Mouse (Mus musculus): ENCODE measurements at regions not wholly inside any gene's neighbourhood (a gene's known extent, or its start where the extent isn't known, plus 50 kb on each side); places are given as distances from the start of the nearest gene placed in this dataset.
"Not testable (repeated sequence)": the region's sequence is repeated elsewhere in the genome, so short reads cannot be mapped to it uniquely, and the experiment has no call there.

- Histone ChIP-seq H3K27ac (ENCODE audit: low read depth, low read length) (no peak overlapping the region), H3K4me1 (replicated peaks; ENCODE audit: control insufficient read depth, insufficient read depth, low read length) (no peaks in the 10 kb centered on the region), H3K9me3 (ENCODE audit: control insufficient read depth, low read length) (no peaks in the 10 kb centered on the region), H3K36me3 (ENCODE audit: control insufficient read depth, insufficient read depth, low read length) (no peaks in the 10 kb centered on the region), H3K4me3 (ENCODE audit: low read depth, low read length) (no peak overlapping the region), H3K27me3 (ENCODE audit: control insufficient read depth, insufficient read depth, low read length) (no peaks in the 10 kb centered on the region), H3K9ac (ENCODE audit: low read length) (no peak overlapping the region), H3K4me2 (ENCODE audit: low read depth, low read length, severe bottlenecking) (no peak overlapping the region)
- ATAC-seq (replicated peaks; ENCODE audit: low FRiP score) = 0 out of 2 replicates have a peak, but pooled peaks have one; percentile 27
- no peak for DNase-seq (ENCODE audit: low spot score)
Measured at GRCm38 (mm10) chr1:164744955-164745608, 51.4 kb upstream of the Dpt start.

GRCm38 (mm10) chr1:164744499-164744898, 51.9 kb upstream of the Dpt start:
- H3K27me3 ChIP-seq (ENCODE audit: control insufficient read depth, insufficient read depth, low read length) = no peaks in the 10 kb centered on the region
- no peaks in the 10 kb centered on the region for H3K9me3 ChIP-seq (ENCODE audit: control insufficient read depth, low read length)
- no peak overlapping the region for H3K4me2 ChIP-seq (ENCODE audit: low read depth, low read length, severe bottlenecking)
- no peaks in the 10 kb centered on the region for H3K4me1 ChIP-seq (replicated peaks; ENCODE audit: control insufficient read depth, insufficient read depth, low read length)
- WGBS = 79% methylated on average over 3 of the region's 3 CpGs
- ATAC-seq (replicated peaks; ENCODE audit: low FRiP score) (no peak), DNase-seq (ENCODE audit: low spot score) (no peak)
- no peaks in the 10 kb centered on the region for H3K36me3 ChIP-seq (ENCODE audit: control insufficient read depth, insufficient read depth, low read length)
- H3K9ac ChIP-seq (ENCODE audit: low read length) = no peak overlapping the region
- H3K27ac ChIP-seq (ENCODE audit: low read depth, low read length) = no peak overlapping the region
- no peak overlapping the region for H3K4me3 ChIP-seq (ENCODE audit: low read depth, low read length)

- not testable (repeated sequence) for ATAC-seq (replicated peaks; ENCODE audit: low FRiP score)
Measured at GRCm38 (mm10) chr1:164742897-164743296, 53.5 kb upstream of the Dpt start.

GRCm38 (mm10) chr1:164735646-164736045, 60.8 kb upstream of the Dpt start:
- 70% methylated on average over 1 of the region's 1 CpGs for WGBS
- H3K9ac ChIP-seq (ENCODE audit: low read length) = no peak overlapping the region

More at GRCm38 (mm10) chr1:164742897-164743296, 53.5 kb upstream of the Dpt start:
- H3K9ac ChIP-seq (ENCODE audit: low read length); H3K4me3 ChIP-seq (ENCODE audit: low read depth, low read length); H3K4me2 ChIP-seq (ENCODE audit: low read depth, low read length, severe bottlenecking); H3K27ac ChIP-seq (ENCODE audit: low read depth, low read length); H3K36me3 ChIP-seq (ENCODE audit: control insufficient read depth, insufficient read depth, low read length); H3K27me3 ChIP-seq (ENCODE audit: control insufficient read depth, insufficient read depth, low read length); H3K4me1 ChIP-seq (replicated peaks; ENCODE audit: control insufficient read depth, insufficient read depth, low read length); DNase-seq (ENCODE audit: low spot score); H3K9me3 ChIP-seq (ENCODE audit: control insufficient read depth, low read length): not testable (repeated sequence)
- 90% methylated on average over 8 of the region's 9 CpGs for WGBS

GRCm38 (mm10) chr1:164733741-164734140, 62.7 kb upstream of the Dpt start:
- Histone ChIP-seq H3K9me3 (ENCODE audit: control insufficient read depth, low read length) (no peaks in the 10 kb centered on the region), H3K4me2 (ENCODE audit: low read depth, low read length, severe bottlenecking) (no peak overlapping the region), H3K36me3 (ENCODE audit: control insufficient read depth, insufficient read depth, low read length) (no peaks in the 10 kb centered on the region), H3K27ac (ENCODE audit: low read depth, low read length) (no peak overlapping the region), H3K27me3 (ENCODE audit: control insufficient read depth, insufficient read depth, low read length) (no peaks in the 10 kb centered on the region), H3K4me3 (ENCODE audit: low read depth, low read length) (no peak overlapping the region), H3K9ac (ENCODE audit: low read length) (no peak overlapping the region), H3K4me1 (replicated peaks; ENCODE audit: control insufficient read depth, insufficient read depth, low read length) (no peaks in the 10 kb centered on the region)
- no peak for DNase-seq (ENCODE audit: low spot score)
- 87% methylated on average over 3 of the region's 3 CpGs for WGBS
- no peak for ATAC-seq (replicated peaks; ENCODE audit: low FRiP score)

More at GRCm38 (mm10) chr1:164735646-164736045, 60.8 kb upstream of the Dpt start:
- Histone ChIP-seq H3K4me1 (replicated peaks; ENCODE audit: control insufficient read depth, insufficient read depth, low read length) (no peaks in the 10 kb centered on the region), H3K9me3 (ENCODE audit: control insufficient read depth, low read length) (no peaks in the 10 kb centered on the region), H3K27me3 (ENCODE audit: control insufficient read depth, insufficient read depth, low read length) (no peaks in the 10 kb centered on the region), H3K27ac (ENCODE audit: low read depth, low read length) (no peak overlapping the region), H3K4me3 (ENCODE audit: low read depth, low read length) (no peak overlapping the region), H3K4me2 (ENCODE audit: low read depth, low read length, severe bottlenecking) (no peak overlapping the region), H3K36me3 (ENCODE audit: control insufficient read depth, insufficient read depth, low read length) (no peaks in the 10 kb centered on the region)
- DNase-seq (ENCODE audit: low spot score) (no peak), ATAC-seq (replicated peaks; ENCODE audit: low FRiP score) (no peak)

GRCm38 (mm10) chr1:164722054-164722453, 74.4 kb upstream of the Dpt start:
- Histone ChIP-seq H3K9ac (ENCODE audit: low read length) (no peak overlapping the region), H3K4me3 (ENCODE audit: low read depth, low read length) (no peak overlapping the region), H3K27me3 (ENCODE audit: control insufficient read depth, insufficient read depth, low read length) (no peaks in the 10 kb centered on the region), H3K4me1 (replicated peaks; ENCODE audit: control insufficient read depth, insufficient read depth, low read length) (no peaks in the 10 kb centered on the region), H3K36me3 (ENCODE audit: control insufficient read depth, insufficient read depth, low read length) (no peaks in the 10 kb centered on the region), H3K4me2 (ENCODE audit: low read depth, low read length, severe bottlenecking) (no peak overlapping the region), H3K27ac (ENCODE audit: low read depth, low read length) (no peak overlapping the region), H3K9me3 (ENCODE audit: control insufficient read depth, low read length) (no peaks in the 10 kb centered on the region)
- DNase-seq (ENCODE audit: low spot score) (no peak), ATAC-seq (replicated peaks; ENCODE audit: low FRiP score) (no peak)
- WGBS = 0% methylated on average over 1 of the region's 1 CpGs

GRCm38 (mm10) chr1:164714905-164715304, 81.5 kb upstream of the Dpt start:
- ATAC-seq (replicated peaks; ENCODE audit: low FRiP score) = no peak

GRCm38 (mm10) chr1:164713798-164714551, 82.5 kb upstream of the Dpt start:
- H3K9me3 ChIP-seq (ENCODE audit: control insufficient read depth, low read length) = no peaks in the 10 kb centered on the region
- no peak overlapping the region for H3K9ac ChIP-seq (ENCODE audit: low read length)
- DNase-seq (ENCODE audit: low spot score) = no peak
- H3K36me3 ChIP-seq (ENCODE audit: control insufficient read depth, insufficient read depth, low read length) = no peaks in the 10 kb centered on the region
- no peak overlapping the region for H3K27ac ChIP-seq (ENCODE audit: low read depth, low read length)
- ATAC-seq (replicated peaks; ENCODE audit: low FRiP score) = no peak
- no peaks in the 10 kb centered on the region for H3K27me3 ChIP-seq (ENCODE audit: control insufficient read depth, insufficient read depth, low read length)
- 76% methylated on average over 4 of the region's 4 CpGs for WGBS
- no peaks in the 10 kb centered on the region for H3K4me1 ChIP-seq (replicated peaks; ENCODE audit: control insufficient read depth, insufficient read depth, low read length)
- no peak overlapping the region for H3K4me2 ChIP-seq (ENCODE audit: low read depth, low read length, severe bottlenecking)
- no peak overlapping the region for H3K4me3 ChIP-seq (ENCODE audit: low read depth, low read length)

More at GRCm38 (mm10) chr1:164714905-164715304, 81.5 kb upstream of the Dpt start:
- 76% methylated on average over 2 of the region's 2 CpGs for WGBS
- Histone ChIP-seq H3K4me2 (ENCODE audit: low read depth, low read length, severe bottlenecking) (no peak overlapping the region), H3K4me1 (replicated peaks; ENCODE audit: control insufficient read depth, insufficient read depth, low read length) (no peaks in the 10 kb centered on the region), H3K9ac (ENCODE audit: low read length) (no peak overlapping the region), H3K9me3 (ENCODE audit: control insufficient read depth, low read length) (no peaks in the 10 kb centered on the region), H3K36me3 (ENCODE audit: control insufficient read depth, insufficient read depth, low read length) (no peaks in the 10 kb centered on the region), H3K27me3 (ENCODE audit: control insufficient read depth, insufficient read depth, low read length) (no peaks in the 10 kb centered on the region), H3K27ac (ENCODE audit: low read depth, low read length) (no peak overlapping the region), H3K4me3 (ENCODE audit: low read depth, low read length) (no peak overlapping the region)
- DNase-seq (ENCODE audit: low spot score) = no peak

- H3K27ac ChIP-seq (ENCODE audit: low read depth, low read length) = no peak overlapping the region
- no peaks in the 10 kb centered on the region for H3K36me3 ChIP-seq (ENCODE audit: control insufficient read depth, insufficient read depth, low read length)
- no peaks in the 10 kb centered on the region for H3K27me3 ChIP-seq (ENCODE audit: control insufficient read depth, insufficient read depth, low read length)
- no peaks in the 10 kb centered on the region for H3K4me1 ChIP-seq (replicated peaks; ENCODE audit: control insufficient read depth, insufficient read depth, low read length)
- no peak overlapping the region for H3K4me2 ChIP-seq (ENCODE audit: low read depth, low read length, severe bottlenecking)
- H3K9me3 ChIP-seq (ENCODE audit: control insufficient read depth, low read length) = no peaks in the 10 kb centered on the region
- DNase-seq (ENCODE audit: low spot score) (no peak), ATAC-seq (replicated peaks; ENCODE audit: low FRiP score) (no peak)
- 94% methylated on average over 3 of the region's 3 CpGs for WGBS
- no peak overlapping the region for H3K4me3 ChIP-seq (ENCODE audit: low read depth, low read length)
- H3K9ac ChIP-seq (ENCODE audit: low read length) = no peak overlapping the region
Measured at GRCm38 (mm10) chr1:164712514-164712913, 83.9 kb upstream of the Dpt start.

Data from forebrain, embryonic 11.5 days (tissue).